8 mouse cellular contexts compared by ENCODE assay signal in the genomic region with DNA sequence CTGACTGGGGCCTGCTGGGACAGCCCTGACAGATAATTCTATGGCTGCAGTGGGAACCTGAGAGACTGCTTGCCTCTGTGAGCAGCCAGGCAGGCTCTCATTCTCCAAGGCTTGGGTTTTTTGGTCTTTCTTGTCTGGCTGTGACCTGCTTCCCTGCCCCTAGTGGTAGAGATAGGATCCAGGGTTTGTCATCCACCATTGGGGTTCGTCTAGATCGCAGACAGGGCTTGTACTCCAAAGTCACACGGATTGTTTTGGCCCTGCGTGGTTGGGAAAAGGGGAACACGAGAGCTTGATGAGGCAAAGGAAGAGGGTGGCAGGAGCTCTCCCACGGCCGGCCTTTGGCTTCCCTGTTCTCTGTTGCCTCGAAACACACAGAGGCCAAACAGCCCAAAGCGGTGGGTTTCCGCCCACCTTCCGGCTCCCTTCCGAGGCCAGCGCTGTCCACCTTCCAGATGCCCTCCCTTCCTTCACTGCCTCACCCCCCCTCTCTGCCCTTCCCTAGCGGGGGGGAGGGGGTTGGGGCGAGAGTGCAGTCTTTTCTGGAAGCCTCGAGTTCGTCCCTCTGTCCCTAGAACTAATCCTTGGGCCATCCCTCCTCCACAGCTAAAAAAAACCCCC. TPM values are rescaled to one million over a fixed set of nuclear protein-coding genes. Genes with fewer than 3 reads are reported as not detected.
DNase-seq lines count a peak whose midpoint lies in the region; ATAC-seq and TF ChIP-seq lines count a peak whose summit lies in the region.

No protein-coding gene starts in this region.

- H3K9ac ChIP-seq in heart, embryonic 12.5 days = peak overlapping the region; percentile 15; the same call in 1 of the 2 replicates
- H3K9ac ChIP-seq in liver, embryonic 14.5 days (replicated peaks) = no peak overlapping the region

- no peak for TF ChIP-seq EP300 in liver, embryonic 14.5 days (IDR thresholded peaks at IDR 0.05; ENCODE audit: low read depth)

- no peak overlapping the region for H3K4me2 ChIP-seq in heart, embryonic 12.5 days
- no peak overlapping the region for H3K4me2 ChIP-seq in liver, embryonic 14.5 days (ENCODE audit: low read depth)

- TF ChIP-seq CTCF in cortical plate, adult 2 months (IDR thresholded peaks at IDR 0.05; ENCODE audit: extremely low read depth, insufficient read depth, low read length) = peak; percentile 24; the same call in 1 of the 2 replicates
- peak; percentile 59 for TF ChIP-seq CTCF in liver, embryonic 14.5 days (IDR thresholded peaks at IDR 0.05; ENCODE audit: low read depth)

- H3K27ac ChIP-seq in heart, embryonic 12.5 days (ENCODE audit: poor library complexity, severe bottlenecking) = no peak overlapping the region
- no peak overlapping the region for H3K27ac ChIP-seq in cortical plate, adult 2 months (ENCODE audit: insufficient read depth, low read length)
- no peak overlapping the region for H3K27ac ChIP-seq in liver, embryonic 14.5 days

- TF ChIP-seq POLR2A in cortical plate, adult 2 months (IDR thresholded peaks at IDR 0.05; ENCODE audit: extremely low read depth, insufficient read depth, low read length) = no peak

- H3K9me3 ChIP-seq in heart, embryonic 12.5 days (replicated peaks) = no peaks in the 10 kb centered on the region
- no peaks in the 10 kb centered on the region for H3K9me3 ChIP-seq in liver, embryonic 14.5 days (ENCODE audit: control insufficient read depth, low read length)

- no peak for ATAC-seq in heart, embryonic 12.5 days (ENCODE audit: insufficient number of reproducible peaks, low FRiP score)
- no peak for ATAC-seq in liver, embryonic 14.5 days (ENCODE audit: insufficient read depth)
- ATAC-seq in inflammation-experienced regulatory T-cells, adult 6 months = no peak

- no peak for DNase-seq in heart, adult 8-10 months (ENCODE audit: low spot score)
- DNase-seq in ES-CJ7 (ENCODE audit: low read depth, low spot score) (peak; percentile 45), MN1 (ENCODE audit: low spot score) (no peak)
- DNase-seq in liver, embryonic 14.5 days (ENCODE audit: low read depth in 3 of 3, low spot score in 3 of 3) = no peak
- no peak for DNase-seq in right cerebral cortex, adult 18-20 months

- H3K4me1 ChIP-seq in heart, embryonic 12.5 days (replicated peaks) = peaks cover 99% of the 10 kb centered on the region
- peaks cover 6% of the 10 kb centered on the region; the same call in 1 of the 2 replicates for H3K4me1 ChIP-seq in cortical plate, adult 2 months (ENCODE audit: control insufficient read depth, insufficient read depth, low read length)
- peaks cover 10 to 42% of the 10 kb centered on the region in 2 experiments for H3K4me1 ChIP-seq in liver, embryonic 14.5 days (replicated peaks; ENCODE audit: control insufficient read depth in 2 of 2, insufficient read depth in 2 of 2, low read length in 1 of 2)

- 38% methylated on average over 17 of the region's 17 CpGs for WGBS in heart, embryonic 12.5 days
- WGBS in liver, embryonic 14.5 days (ENCODE audit: insufficient replicate concordance) = 18% methylated on average over 17 of the region's 17 CpGs

- no peaks in the 10 kb centered on the region for H3K27me3 ChIP-seq in heart, embryonic 12.5 days (replicated peaks)
- no peaks in the 10 kb centered on the region for H3K27me3 ChIP-seq in liver, embryonic 14.5 days (ENCODE audit: control insufficient read depth, insufficient read depth, low read length)

- peaks cover 13% of the 10 kb centered on the region for H3K36me3 ChIP-seq in heart, embryonic 12.5 days
- H3K36me3 ChIP-seq in liver, embryonic 14.5 days (replicated peaks; ENCODE audit: control insufficient read depth, insufficient read depth, low read depth) = no peaks in the 10 kb centered on the region

- no peak overlapping the region for H3K4me3 ChIP-seq in heart, embryonic 12.5 days
- no peak overlapping the region for H3K4me3 ChIP-seq in cortical plate, adult 2 months (ENCODE audit: insufficient read depth, low read length)
- no peak overlapping the region for H3K4me3 ChIP-seq in liver, embryonic 14.5 days (ENCODE audit: insufficient read depth in 1 of 2, low read depth in 2 of 2, low read length in 2 of 2)

RNA-seq across cellular contexts. Expression of a gene that starts 18.5 kb away (rescaled TPM):
- polyA plus RNA-seq in heart, embryonic 12.5 days (2016; fragmentation: Nextera tagmentation; extraction: Ambion mirVana) = 24.1 and 24.2 TPM in 2 replicates
- total RNA-seq in heart, adult 8-10 months (2022) = 10 to 100 TPM; 31.5 to 38.8 (median 37.6) TPM
- 44.7 and 47.1 TPM in 2 replicates for polyA plus RNA-seq in cortical plate, adult 2 months (2012; rRNA removed)
- 7.3 and 7.7 TPM in 2 replicates for polyA plus RNA-seq in liver, embryonic 14.5 days (2012; rRNA removed)
- 7.5 and 10.1 TPM in 2 replicates for polyA plus RNA-seq in liver, embryonic 14.5 days (2014; fragmentation: Nextera tagmentation; extraction: Ambion mirVana)
- polyA plus RNA-seq in inflammation-experienced regulatory T-cells, adult 6 months (2017; shearing (Covaris generic)) = 10 to 100 TPM; 24.1 to 26.3 (median 25.9) TPM
